Mouse (Mus musculus) myocyte (in vitro differentiated cells): ENCODE data around the gene Ehmt2. TPM values are rescaled to one million over a fixed set of nuclear protein-coding genes. Genes with fewer than 3 reads are reported as not detected.

Experiments used
- H3K27me3 ChIP-seq: one replicate; pipeline ENCODE4 v1.6.1; 2011; ENCODE audit not compliant: control insufficient read depth, insufficient read depth, insufficient read length
- H3K36me3 ChIP-seq: one replicate; pipeline ENCODE4 v1.6.1; 2011; ENCODE audit not compliant: control insufficient read depth, insufficient read depth
- H3K4me2 ChIP-seq: one replicate; pipeline ENCODE4 v1.6.1; 2011; ENCODE audit warnings: low read depth, control low read depth
- H3K4me3 ChIP-seq: one replicate; pipeline ENCODE4 v1.5.1; 2011; ENCODE audit warnings: mild to moderate bottlenecking, control low read depth, moderate library complexity
- H3K79me2 ChIP-seq: one replicate; pipeline ENCODE4 v1.6.1; 2011; ENCODE audit not compliant: control insufficient read depth, insufficient read depth
- H3ac ChIP-seq: one replicate; pipeline ENCODE4 v1.6.1; 2011; ENCODE audit not compliant: control insufficient read depth, insufficient read length
- CEBPB ChIP-seq: IDR thresholded peaks from 2 replicates; pipeline ENCODE4 v1.6.1; 2011; ENCODE audit warnings: mild to moderate bottlenecking, moderate library complexity; ENCODE audit not compliant: poor library complexity, insufficient read depth, severe bottlenecking
- E2F4 ChIP-seq: IDR thresholded peaks from one replicate; pipeline ENCODE4 v1.6.1; 2011; ENCODE audit warnings: mild to moderate bottlenecking, control low read depth, moderate library complexity; ENCODE audit not compliant: insufficient read depth
- MAX ChIP-seq: IDR thresholded peaks from one replicate; pipeline ENCODE4 v1.6.1; 2011; ENCODE audit warnings: low read depth, mild to moderate bottlenecking, control low read depth
- MYOD1 ChIP-seq, 3 experiments: IDR thresholded peaks; one replicate each; pipeline ENCODE4 v1.6.1; 2011; ENCODE audit warnings: control low read depth in 2 of 3, low read depth in 2 of 3, mild to moderate bottlenecking in 2 of 3, moderate library complexity in 1 of 3; ENCODE audit not compliant: insufficient read length in 2 of 3, control insufficient read depth in 1 of 3
- MYOG ChIP-seq, 3 experiments: IDR thresholded peaks; one replicate each; pipeline ENCODE4 v1.6.1; 2011; ENCODE audit warnings: control low read depth in 2 of 3, low read depth in 2 of 3, mild to moderate bottlenecking in 2 of 3; ENCODE audit not compliant: insufficient read length in 2 of 3, control insufficient read depth in 1 of 3, insufficient read depth in 1 of 3
- POLR2A ChIP-seq: IDR thresholded peaks from one replicate; pipeline ENCODE4 v1.6.1; 2011; ENCODE audit warnings: low read depth, mild to moderate bottlenecking, control low read depth, moderate library complexity; ENCODE audit not compliant: insufficient read length
- POLR2AphosphoS2 ChIP-seq: IDR thresholded peaks from one replicate; pipeline ENCODE4 v1.6.1; 2011; ENCODE audit warnings: low read depth, control low read depth; ENCODE audit not compliant: insufficient read length
- REST ChIP-seq: IDR thresholded peaks from one replicate; pipeline ENCODE4 v1.6.1; 2011; ENCODE audit warnings: mild to moderate bottlenecking, control low read depth, moderate library complexity; ENCODE audit not compliant: insufficient read depth, insufficient read length
- SRF ChIP-seq: IDR thresholded peaks from one replicate; pipeline ENCODE4 v1.6.1; 2011; ENCODE audit warnings: low read depth; ENCODE audit not compliant: control insufficient read depth, insufficient read length
- TCF12 ChIP-seq: IDR thresholded peaks from one replicate; pipeline ENCODE4 v1.6.1; 2011; ENCODE audit warnings: mild to moderate bottlenecking, control low read depth; ENCODE audit not compliant: poor library complexity, insufficient read depth, severe bottlenecking
- TCF3 ChIP-seq: IDR thresholded peaks from one replicate; pipeline ENCODE4 v1.6.1; 2011; ENCODE audit warnings: low read depth, control low read depth; ENCODE audit not compliant: insufficient read length
- USF1 ChIP-seq: IDR thresholded peaks from one replicate; pipeline ENCODE4 v1.6.1; 2011; ENCODE audit warnings: low read depth, mild to moderate bottlenecking, control low read depth, moderate library complexity
- polyA plus RNA-seq: library from polyadenylated mRNA; unstranded; fragments of >200 nt; fragmentation: generic; extraction: Trizol; gene quantifications from one replicate; pipeline ENCODE4 v1.2.1, GENCODE M21; 2012; ENCODE audit warnings: missing spikeins

Ehmt2 gene
- polyA plus RNA-seq, 1 experiment = 94.5 TPM

DNA sequence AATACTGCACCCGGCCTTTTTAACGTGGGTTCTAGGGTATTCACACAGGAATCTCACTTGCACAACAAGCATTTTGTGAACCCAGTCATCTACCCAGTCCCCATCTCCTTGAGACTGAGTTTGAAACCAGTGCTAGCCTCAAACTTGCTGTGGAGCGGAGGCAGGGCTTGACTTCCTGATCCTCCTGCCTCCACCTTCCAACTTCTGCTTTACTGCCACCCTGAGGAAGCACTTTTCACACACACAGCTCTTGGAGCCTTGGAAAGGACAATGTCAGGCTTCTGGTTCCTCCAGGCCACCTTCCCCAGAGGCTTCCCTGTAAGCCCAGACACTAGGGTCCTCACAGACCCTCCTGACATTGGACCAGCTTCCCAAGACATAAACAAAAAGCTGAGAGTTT is 14.9 kb upstream of the Ehmt2 start:
- H3K4me3 ChIP-seq = no peak overlapping the region
- H3K36me3 ChIP-seq = no peaks in the 10 kb centered on the region
- no peak overlapping the region for H3K4me2 ChIP-seq
- H3K79me2 ChIP-seq = no peaks in the 10 kb centered on the region
- TF ChIP-seq CEBPB = no peak
- no peak for TF ChIP-seq MYOG (IDR thresholded peaks at IDR 0.05; ENCODE audit: control insufficient read depth in 1 of 3, insufficient read depth in 1 of 3, insufficient read length in 2 of 3, low read depth in 2 of 3)
- TF ChIP-seq MAX = no peak
- TF ChIP-seq SRF = no peak
- TF ChIP-seq TCF3 = no peak
- no peak for TF ChIP-seq TCF12
- TF ChIP-seq MYOD1 (IDR thresholded peaks at IDR 0.05; ENCODE audit: control insufficient read depth in 1 of 3, insufficient read length in 2 of 3, low read depth in 2 of 3) = no peak
- no peak for TF ChIP-seq POLR2AphosphoS2
- TF ChIP-seq POLR2A = no peak
- TF ChIP-seq E2F4 = no peak
- TF ChIP-seq REST = no peak
- TF ChIP-seq USF1 = no peak
- H3K27me3 ChIP-seq = no peaks in the 10 kb centered on the region
- no peak overlapping the region for H3ac ChIP-seq

GRCm38 (mm10) chr17:34884704-34885103 is 13.6 kb upstream of the Ehmt2 start:
- TF ChIP-seq USF1 = no peak
- no peak for TF ChIP-seq POLR2A
- TF ChIP-seq POLR2AphosphoS2 = no peak
- TF ChIP-seq TCF12 = no peak
- Histone ChIP-seq H3K4me3 (no peak overlapping the region), H3K4me2 (no peak overlapping the region)

DNA sequence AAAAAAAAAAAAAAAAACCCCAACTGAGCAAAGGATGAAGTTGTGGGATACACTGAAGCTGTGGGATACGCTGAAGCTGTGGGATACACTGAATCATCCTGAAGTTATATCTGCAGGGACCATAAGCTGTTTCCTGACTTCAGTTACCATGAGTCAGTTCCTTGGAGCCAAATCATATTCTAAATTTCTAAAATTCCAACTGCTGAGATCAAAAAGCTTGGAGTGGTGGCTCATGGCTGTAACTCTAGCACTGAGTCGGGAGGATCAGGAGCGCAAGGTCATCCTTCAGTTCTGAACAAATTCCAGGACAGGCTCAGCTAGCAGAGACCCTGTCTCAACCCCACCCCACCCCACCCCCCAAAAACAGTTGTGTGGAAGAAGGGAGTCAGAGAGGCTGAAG is 12.7 kb upstream of the Ehmt2 start:
- Histone ChIP-seq H3K4me3 (no peak overlapping the region), H3K36me3 (no peaks in the 10 kb centered on the region), H3ac (no peak overlapping the region), H3K27me3 (no peaks in the 10 kb centered on the region), H3K4me2 (no peak overlapping the region), H3K79me2 (no peaks in the 10 kb centered on the region)
- TF ChIP-seq TCF12 (no peak), POLR2AphosphoS2 (no peak), REST (no peak)

More at GRCm38 (mm10) chr17:34884704-34885103, 13.6 kb upstream of the Ehmt2 start:
- Histone ChIP-seq H3K79me2 (no peaks in the 10 kb centered on the region), H3K27me3 (no peaks in the 10 kb centered on the region), H3ac (no peak overlapping the region), H3K36me3 (no peaks in the 10 kb centered on the region)

- H3K4me3 ChIP-seq = no peak overlapping the region
- no peaks in the 10 kb centered on the region for H3K27me3 ChIP-seq
- H3K4me2 ChIP-seq = no peak overlapping the region
- no peak for TF ChIP-seq SRF
- TF ChIP-seq CEBPB = no peak
- no peak for TF ChIP-seq E2F4
- no peak for TF ChIP-seq USF1
- no peak for TF ChIP-seq POLR2AphosphoS2
- TF ChIP-seq MYOD1 (IDR thresholded peaks at IDR 0.05; ENCODE audit: control insufficient read depth in 1 of 3, insufficient read length in 2 of 3, low read depth in 2 of 3) = no peak
- TF ChIP-seq REST = no peak
- no peak for TF ChIP-seq MYOG (IDR thresholded peaks at IDR 0.05; ENCODE audit: control insufficient read depth in 1 of 3, insufficient read depth in 1 of 3, insufficient read length in 2 of 3, low read depth in 2 of 3)
- no peak for TF ChIP-seq TCF12
- TF ChIP-seq MAX = no peak
- TF ChIP-seq POLR2A = no peak
- no peak for TF ChIP-seq TCF3
- H3K79me2 ChIP-seq = no peaks in the 10 kb centered on the region
- no peak overlapping the region for H3ac ChIP-seq
- no peaks in the 10 kb centered on the region for H3K36me3 ChIP-seq
Measured at GRCm38 (mm10) chr17:34887942-34888341, 10.3 kb upstream of the Ehmt2 start.

- Histone ChIP-seq H3K4me3 (no peak overlapping the region), H3K27me3 (no peaks in the 10 kb centered on the region), H3K36me3 (no peaks in the 10 kb centered on the region), H3ac (no peak overlapping the region), H3K79me2 (no peaks in the 10 kb centered on the region), H3K4me2 (no peak overlapping the region)
- TF ChIP-seq SRF = no peak
- TF ChIP-seq POLR2AphosphoS2 = no peak
- TF ChIP-seq MYOD1 (IDR thresholded peaks at IDR 0.05; ENCODE audit: control insufficient read depth in 1 of 3, insufficient read length in 2 of 3, low read depth in 2 of 3) = no peak
- TF ChIP-seq USF1 = no peak
- TF ChIP-seq POLR2A = no peak
- no peak for TF ChIP-seq CEBPB
Measured at GRCm38 (mm10) chr17:34890074-34890743, 8.1 kb upstream of the Ehmt2 start.
